Mouse (Mus musculus) MEL (cell line): ENCODE results near the gene Srgn. TPM values are rescaled to one million over a fixed set of nuclear protein-coding genes. Genes with fewer than 3 reads are reported as not detected.

ENCODE experiments used
- DNase-seq: peaks from one replicate; pipeline ENCODE4 v3.0.0; 2011; ENCODE audit warnings: low read depth, low spot score
- H3K27ac ChIP-seq: 2 replicates; pipeline ENCODE4 v1.5.1; 2012; ENCODE audit warnings: low read depth, mild to moderate bottlenecking, control low read depth, low read length, moderate library complexity; ENCODE audit not compliant: control insufficient read depth
- H3K27me3 ChIP-seq, 2 experiments: fragments of 150-350 bp in 1 of 2; sonication (generic) in 1 of 2; 2 replicates each; pipeline ENCODE4 v1.6.1; 2012; ENCODE audit warnings: low read length in 2 of 2, mild to moderate bottlenecking in 2 of 2, improper control_type of control experiment in 1 of 2, moderate library complexity in 1 of 2; ENCODE audit not compliant: insufficient read depth in 2 of 2, control insufficient read depth in 1 of 2
- H3K36me3 ChIP-seq, 2 experiments: 2 replicates each; pipeline ENCODE4 v1.6.1; 2012 to 2014; ENCODE audit warnings: low read length in 2 of 2, improper control_type of control experiment in 1 of 2, inconsistent platforms in 1 of 2, mild to moderate bottlenecking in 1 of 2; ENCODE audit not compliant: insufficient read depth in 2 of 2, control insufficient read depth in 1 of 2
- H3K4me1 ChIP-seq, 2 experiments: fragments of 150-350 bp in 1 of 2; sonication (generic) in 1 of 2; 2 replicates each; pipeline ENCODE4 v1.6.1; 2012; ENCODE audit warnings: low read length in 2 of 2, improper control_type of control experiment in 1 of 2, mild to moderate bottlenecking in 1 of 2; ENCODE audit not compliant: insufficient read depth in 2 of 2, control insufficient read depth in 1 of 2
- H3K4me3 ChIP-seq, 2 experiments: fragments of 150-350 bp in 1 of 2; sonication (generic) in 1 of 2; 2 replicates each; pipeline ENCODE4 v1.5.1; 2012; ENCODE audit warnings: low read depth in 2 of 2, low read length in 2 of 2, mild to moderate bottlenecking in 2 of 2, moderate library complexity in 2 of 2, control low read depth in 1 of 2, improper control_type of control experiment in 1 of 2; ENCODE audit not compliant: control insufficient read depth in 1 of 2, insufficient read depth in 1 of 2
- H3K79me2 ChIP-seq: 2 replicates; pipeline ENCODE4 v1.6.1; 2012; ENCODE audit warnings: mild to moderate bottlenecking, low read length, moderate library complexity; ENCODE audit not compliant: control insufficient read depth, poor library complexity, insufficient read depth
- H3K9ac ChIP-seq: 2 replicates; pipeline ENCODE4 v1.6.1; 2012; ENCODE audit warnings: low read depth, mild to moderate bottlenecking, control low read depth, low read length, moderate library complexity; ENCODE audit not compliant: control insufficient read depth, poor library complexity, severe bottlenecking
- H3K9me3 ChIP-seq: fragments of 150-350 bp; sonication (generic); replicated peaks from 2 replicates; pipeline ENCODE4 v1.6.1; 2012; ENCODE audit warnings: mild to moderate bottlenecking, low read length, improper control_type of control experiment, moderate library complexity; ENCODE audit not compliant: insufficient read depth
- CHD2 ChIP-seq: IDR thresholded peaks from 2 replicates; pipeline ENCODE4 v1.6.1; 2011; ENCODE audit warnings: low read length, improper control_type of control experiment
- ELF1 ChIP-seq: IDR thresholded peaks from 2 replicates; pipeline ENCODE4 v1.6.1; 2014; ENCODE audit warnings: low read depth, mild to moderate bottlenecking, inconsistent platforms, low read length, improper control_type of control experiment, moderate library complexity
- EP300 ChIP-seq, 2 experiments: IDR thresholded peaks; 2 replicates each; pipeline ENCODE4 v1.6.1; 2011; ENCODE audit warnings: improper control_type of control experiment in 2 of 2, low read length in 2 of 2, low read depth in 1 of 2, mild to moderate bottlenecking in 1 of 2
- ETS1 ChIP-seq: IDR thresholded peaks from 2 replicates; pipeline ENCODE4 v1.6.1; 2012; ENCODE audit warnings: low read depth, mild to moderate bottlenecking, inconsistent platforms, low read length, improper control_type of control experiment, moderate library complexity
- GATA1 ChIP-seq: IDR thresholded peaks from 2 replicates; pipeline ENCODE4 v1.6.1; 2011; ENCODE audit warnings: low read depth, low read length, improper control_type of control experiment
- HCFC1 ChIP-seq: IDR thresholded peaks from 2 replicates; pipeline ENCODE4 v1.6.1; 2012; ENCODE audit warnings: low read depth, mild to moderate bottlenecking, inconsistent platforms, low read length, improper control_type of control experiment, moderate library complexity
- POLR2AphosphoS2 ChIP-seq: IDR thresholded peaks from 2 replicates; pipeline ENCODE4 v1.6.1; 2011; ENCODE audit warnings: low read length, improper control_type of control experiment
- POLR2AphosphoS5 ChIP-seq: IDR thresholded peaks from 2 replicates; pipeline ENCODE4 v1.6.1; 2012; ENCODE audit warnings: low read depth, borderline replicate concordance, mild to moderate bottlenecking, inconsistent platforms, low read length, moderate library complexity, mixed read lengths
- RCOR1 ChIP-seq: IDR thresholded peaks from 2 replicates; pipeline ENCODE4 v1.6.1; 2012; ENCODE audit warnings: low read depth, mild to moderate bottlenecking, inconsistent platforms, low read length, improper control_type of control experiment
- SIN3A ChIP-seq: IDR thresholded peaks from 2 replicates; pipeline ENCODE4 v1.6.1; 2012; ENCODE audit warnings: low read length, improper control_type of control experiment, inconsistent platforms
- TAL1 ChIP-seq: IDR thresholded peaks from 2 replicates; pipeline ENCODE4 v1.6.1; 2012; ENCODE audit warnings: mild to moderate bottlenecking, inconsistent platforms, low read length, moderate library complexity, mixed read lengths
- TBP ChIP-seq: IDR thresholded peaks from 2 replicates; pipeline ENCODE4 v1.8.0; 2011; ENCODE audit warnings: low read depth, low read length, improper control_type of control experiment
- TCF12 ChIP-seq: IDR thresholded peaks from 2 replicates; pipeline ENCODE4 v1.6.1; 2014; ENCODE audit warnings: low read depth, mild to moderate bottlenecking, inconsistent platforms, low read length, improper control_type of control experiment, moderate library complexity
- USF1 ChIP-seq: IDR thresholded peaks from 2 replicates; pipeline ENCODE4 v1.6.1; 2014; ENCODE audit warnings: low read depth, mild to moderate bottlenecking, inconsistent platforms, low read length, improper control_type of control experiment, moderate library complexity
- ZMIZ1 ChIP-seq: IDR thresholded peaks from 2 replicates; pipeline ENCODE4 v1.6.1; 2012; ENCODE audit warnings: low read depth, mild to moderate bottlenecking, inconsistent platforms, low read length, improper control_type of control experiment, moderate library complexity
- ZNF384 ChIP-seq: IDR thresholded peaks from 2 replicates; pipeline ENCODE4 v1.6.1; 2012; ENCODE audit warnings: low read depth, mild to moderate bottlenecking, inconsistent platforms, low read length, improper control_type of control experiment
- polyA plus RNA-seq, 2 experiments: library from polyadenylated mRNA; stranded (reverse) in 1 of 2; unstranded in 1 of 2; fragments of >175 nt in 1 of 2; fragments of >200 nt in 1 of 2; gene quantifications; 2 replicates each; pipeline versions ENCODE4 v1.2.1 to v1.2.4; 2012; ENCODE audit warnings: low replicate concordance in 2 of 2, low read depth in 1 of 2; ENCODE audit not compliant: insufficient read length in 2 of 2, insufficient read depth in 1 of 2, missing spikeins in 1 of 2
- total RNA-seq: library from RNA; depleted of rRNA; stranded (reverse); fragments of 300-350 nt; gene quantifications from 2 replicates; pipeline ENCODE4 v1.2.3, GENCODE M21; 2012

The Srgn gene
- total and polyA plus RNA-seq, 3 experiments, result 164 to 217 TPM; not detected in 1

GRCm38 (mm10) chr10:62503353-62503752 lies 23.9 kb downstream of the Srgn start (continued):
- TF ChIP-seq HCFC1 (peak; percentile 53; the same call in 1 of the 2 replicates), ETS1 (peak; percentile 98), CHD2 (no peak)
- TF ChIP-seq, all 39 proteins: peak for 23

GRCm38 (mm10) chr10:62501951-62502350 lies 25.3 kb downstream of the Srgn start:
- peak; percentile 32 for DNase-seq
- Histone ChIP-seq H3K36me3 (peaks cover 8 to 49% of the 10 kb centered on the region in 2 experiments), H3K4me3 (no peak overlapping the region), H3K27ac (peak overlapping the region; percentile 94), H3K9ac (peak overlapping the region; percentile 63; the same call in 1 of the 2 replicates), H3K4me1 (peaks cover 13 to 43% of the 10 kb centered on the region in 2 experiments), H3K27me3 (no peaks in the 10 kb centered on the region), H3K9me3 (no peaks in the 10 kb centered on the region), H3K79me2 (peaks cover 49% of the 10 kb centered on the region)
- TF ChIP-seq CHD2 (no peak), ZMIZ1 (no peak), POLR2AphosphoS5 (no peak), ELF1 (no peak), TCF12 (no peak), USF1 (0 out of 2 replicates have a peak, but pooled peaks have one; percentile 20), ZNF384 (no peak)

GRCm38 (mm10) chr10:62500916-62501615 lies 26.2 kb downstream of the Srgn start:
- Histone ChIP-seq H3K27ac (peak overlapping the region; percentile 63), H3K4me3 (peak overlapping the region in 1 of 2 experiments; percentile 6; a peak in 1 of 4 replicates), H3K4me1 (peaks cover 13 to 43% of the 10 kb centered on the region in 2 experiments), H3K27me3 (no peaks in the 10 kb centered on the region), H3K36me3 (peaks cover 11 to 49% of the 10 kb centered on the region in 2 experiments), H3K9me3 (no peaks in the 10 kb centered on the region), H3K79me2 (peaks cover 47% of the 10 kb centered on the region), H3K9ac (peak overlapping the region; percentile 30)
- no peak for DNase-seq
- no peak for TF ChIP-seq TBP
- TF ChIP-seq TCF12, result no peak
- TF ChIP-seq POLR2AphosphoS2, result 0 out of 2 replicates have a peak, but pooled peaks have one; percentile 41
- TF ChIP-seq GATA1, result no peak
- peak; percentile 25 to 42; a peak in 2 of 4 replicates for TF ChIP-seq EP300 (IDR thresholded peaks at IDR 0.05; ENCODE audit: low read depth in 1 of 2, low read length in 2 of 2)
- no peak for TF ChIP-seq RCOR1
- TF ChIP-seq SIN3A, result peak; percentile 13; the same call in 1 of the 2 replicates
- TF ChIP-seq TAL1, result peak; percentile 20; the same call in 1 of the 2 replicates
- 0 out of 2 replicates have a peak, but pooled peaks have one; percentile 31 for TF ChIP-seq ETS1
